Mouse (Mus musculus) yolk sac, embryonic 10.5 days (tissue): ENCODE measurements at regions not wholly inside any gene's neighbourhood (a gene's known extent, or its start where the extent isn't known, plus 50 kb on each side); places are given as distances from the start of the nearest gene placed in this dataset.

Source experiments
- DNase-seq: peaks from one replicate; pipeline ENCODE4 v3.0.0-alpha.2; 2017; ENCODE audit warnings: low spot score

DNA sequence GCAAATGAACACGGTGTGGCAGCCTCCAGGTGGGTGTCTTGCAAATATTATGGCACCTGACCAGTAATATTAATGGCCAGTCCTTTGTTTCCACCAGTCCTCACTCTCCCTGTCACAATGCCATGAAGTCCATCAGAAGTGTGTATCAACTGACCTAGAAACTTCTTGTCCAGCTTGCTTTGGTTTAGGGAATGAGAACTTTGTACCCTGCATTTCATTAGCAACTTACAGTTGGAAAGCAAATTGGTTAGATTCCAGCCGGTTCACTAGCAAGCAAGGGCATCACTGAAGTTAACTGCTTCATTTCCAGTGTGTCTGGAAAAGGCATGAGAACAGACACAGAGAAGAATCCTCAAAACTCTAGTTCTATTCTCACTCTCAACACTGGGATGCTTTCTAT is 178.1 kb upstream of the Lyplal1 start:
- no peak for DNase-seq

DNA sequence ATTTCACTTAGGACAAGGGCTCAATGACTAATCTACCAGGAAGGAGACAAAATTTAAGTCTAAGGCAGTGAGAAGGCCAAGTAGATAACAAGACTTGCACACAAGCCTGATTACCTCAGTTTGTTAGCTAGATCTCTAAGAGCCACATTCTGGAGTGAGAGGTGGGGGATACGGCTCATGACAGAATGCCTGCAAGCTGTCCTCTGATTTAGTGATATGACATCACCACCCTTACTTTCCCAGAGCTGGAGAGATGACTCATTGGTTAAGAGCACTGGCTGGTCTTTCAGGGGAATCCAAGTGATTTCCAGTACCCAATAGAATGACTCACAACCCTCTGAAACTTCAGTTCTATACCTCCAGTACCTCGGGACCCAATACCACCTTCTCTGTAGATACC is 177.5 kb upstream of the Lyplal1 start:
- no peak for DNase-seq

DNA sequence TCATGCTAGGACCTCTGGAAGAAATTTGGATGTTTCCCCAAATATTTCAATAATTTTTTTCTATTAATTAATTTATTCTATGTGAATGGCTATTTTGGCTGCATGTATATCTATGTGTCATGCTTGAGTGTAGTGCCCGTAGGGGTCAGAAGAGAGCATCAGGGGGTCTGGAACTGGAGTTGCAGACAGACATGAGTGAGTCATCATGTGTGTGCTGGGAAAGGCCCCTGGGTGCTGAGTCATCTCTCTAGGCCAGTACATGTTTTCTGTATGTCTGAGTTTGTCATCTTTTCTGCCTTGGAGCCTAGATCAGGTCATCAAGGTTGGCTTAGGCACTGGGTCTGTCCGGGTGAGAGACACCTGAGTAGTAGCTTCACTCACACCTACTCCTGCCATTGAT is 172.0 kb upstream of the Lyplal1 start:
- DNase-seq: no peak

DNA sequence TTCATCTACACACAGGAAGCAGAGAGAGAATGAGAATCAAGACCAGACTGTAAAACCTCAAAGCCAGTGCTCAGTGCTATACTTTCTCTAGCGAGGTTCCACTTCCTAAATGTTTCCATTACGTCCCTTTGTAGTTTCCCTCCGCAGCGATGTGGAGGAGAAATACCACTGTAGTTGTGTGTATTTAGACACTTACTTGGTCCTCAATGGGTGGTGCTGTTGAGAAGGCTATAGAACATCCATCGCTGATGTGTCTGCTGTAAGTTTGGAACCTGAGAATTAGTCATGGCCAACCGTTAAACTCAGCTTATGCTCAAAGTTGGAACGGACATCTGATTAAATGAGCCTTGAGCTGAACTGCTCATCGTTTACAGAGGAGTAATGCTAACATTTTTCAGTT is 170.7 kb upstream of the Lyplal1 start:
- no peak for DNase-seq

DNA sequence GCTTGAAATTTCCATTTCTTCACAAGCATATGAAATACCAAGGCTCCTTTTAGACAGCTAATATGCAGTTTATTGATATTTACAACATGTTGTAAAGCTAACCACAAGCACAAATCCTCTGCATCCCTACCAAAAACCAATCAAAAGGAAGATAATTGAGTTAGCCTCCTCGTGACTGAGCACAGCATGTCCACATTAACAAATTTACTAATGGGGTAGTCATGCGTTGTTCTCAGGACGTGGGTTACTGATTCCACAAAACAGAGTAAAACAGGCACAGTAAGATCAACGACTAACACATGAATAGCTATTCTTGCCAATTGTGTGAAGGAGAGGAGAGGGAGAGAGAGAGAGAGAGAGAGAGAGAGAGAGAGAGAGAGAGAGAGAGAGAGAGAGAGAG is 169.3 kb upstream of the Lyplal1 start:
- no peak for DNase-seq

DNA sequence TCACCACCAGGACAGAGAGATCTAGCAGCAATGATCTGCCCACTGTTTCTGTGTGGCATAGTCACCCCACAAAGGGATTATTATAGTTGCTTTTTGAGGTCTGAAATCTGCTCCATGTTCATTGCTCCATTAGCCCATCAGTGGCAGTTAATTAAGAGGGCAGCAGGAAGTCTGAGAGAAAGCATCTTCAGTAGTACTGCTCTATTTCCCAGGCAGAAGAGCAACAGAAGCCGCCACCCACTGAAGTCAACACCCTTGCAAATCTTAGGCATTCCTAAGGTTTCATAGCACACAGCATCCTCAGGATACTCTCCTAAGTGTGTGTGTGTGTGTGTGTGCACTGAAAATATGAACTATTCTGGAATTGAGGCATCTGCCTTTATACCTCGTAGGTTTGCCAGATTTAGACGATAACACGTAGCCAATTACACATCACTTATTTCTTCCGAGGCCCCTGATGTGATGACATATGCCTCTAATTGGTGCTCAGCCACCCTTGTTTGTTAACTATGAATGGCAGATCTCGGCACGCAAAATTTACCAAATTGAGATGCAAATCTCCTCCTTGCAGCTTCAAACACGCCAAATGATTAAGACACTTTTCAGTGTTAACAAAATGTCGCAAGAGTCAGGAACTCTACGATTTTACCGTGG is 161.0 kb upstream of the Lyplal1 start:
- no peak for DNase-seq

DNA sequence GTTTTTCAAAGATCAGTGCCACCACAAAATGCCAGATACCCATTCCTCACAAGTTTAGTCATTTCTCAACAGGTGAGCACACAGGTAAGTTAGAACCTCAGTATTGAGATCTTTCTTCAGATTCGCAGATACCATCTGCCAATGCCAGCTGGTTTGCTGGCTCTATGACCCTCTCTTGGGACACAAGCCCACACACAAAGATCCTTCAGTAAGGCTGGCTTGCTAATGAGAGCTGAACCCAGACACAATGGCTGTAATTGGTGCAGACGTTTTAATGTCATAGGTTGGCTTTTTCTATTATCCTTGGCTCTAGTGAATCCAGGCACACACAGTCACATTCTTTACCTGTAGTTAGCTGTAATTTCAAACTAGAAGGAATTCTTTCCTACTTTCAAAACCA is 154.3 kb upstream of the Lyplal1 start:
- DNase-seq: no peak

DNA sequence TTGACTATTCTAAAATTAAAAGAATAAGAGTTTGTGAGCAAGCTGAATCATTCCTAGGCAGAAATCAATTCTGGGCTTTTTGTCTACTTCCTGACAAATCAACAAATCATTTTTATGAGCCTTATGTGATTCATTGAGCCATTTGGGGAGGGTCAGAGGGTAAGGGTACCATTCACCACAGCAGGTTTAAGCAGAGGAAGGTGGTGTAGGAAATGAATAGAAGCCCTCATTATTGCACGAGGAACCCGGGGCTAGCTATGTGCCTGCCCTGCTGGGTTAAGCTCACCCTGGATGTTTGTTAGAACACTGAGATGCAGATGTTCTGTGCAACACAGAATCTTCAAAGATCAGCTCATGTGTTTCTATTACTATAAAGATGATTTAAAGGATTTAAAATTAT is 150.2 kb upstream of the Lyplal1 start:
- DNase-seq: no peak

DNA sequence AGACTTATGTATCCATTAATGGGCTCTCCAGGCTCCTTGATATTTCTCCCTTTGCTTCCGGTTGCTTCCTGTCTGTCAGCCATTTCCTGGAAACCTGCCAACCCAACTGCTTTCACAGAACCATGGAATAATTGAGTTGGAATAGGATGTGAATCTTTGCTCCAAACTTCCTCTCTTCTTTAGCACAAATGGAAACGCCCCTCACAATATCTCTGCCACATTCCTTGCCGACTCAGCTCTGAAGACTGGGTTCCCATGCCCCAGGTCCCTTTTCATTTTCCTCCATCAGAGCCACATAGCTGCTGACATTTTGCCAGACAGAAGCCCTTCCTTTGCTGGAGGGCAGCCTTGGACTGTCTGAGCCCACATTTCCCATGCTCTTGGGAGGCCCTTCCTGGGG is 147.5 kb upstream of the Lyplal1 start:
- no peak for DNase-seq

DNA sequence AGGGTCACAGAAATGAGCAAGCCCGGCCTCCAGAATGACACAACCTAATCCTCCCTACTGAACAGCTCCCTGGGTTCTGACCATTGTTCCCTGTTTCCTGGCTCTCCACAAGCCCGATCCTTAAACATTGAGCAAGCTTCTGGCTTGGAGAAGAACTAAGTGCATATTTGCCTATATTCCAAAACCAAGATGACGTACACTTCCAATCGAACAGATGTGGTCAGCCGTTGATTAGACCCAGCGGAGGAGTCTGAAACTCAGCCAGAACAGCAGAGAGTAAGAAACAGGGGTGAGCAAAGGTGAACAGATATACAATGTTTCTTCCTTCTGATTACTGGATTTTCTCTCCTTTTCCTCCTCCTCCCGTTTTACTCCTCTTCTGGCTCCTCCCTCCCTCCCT is 146.8 kb upstream of the Lyplal1 start:
- DNase-seq: no peak

DNA sequence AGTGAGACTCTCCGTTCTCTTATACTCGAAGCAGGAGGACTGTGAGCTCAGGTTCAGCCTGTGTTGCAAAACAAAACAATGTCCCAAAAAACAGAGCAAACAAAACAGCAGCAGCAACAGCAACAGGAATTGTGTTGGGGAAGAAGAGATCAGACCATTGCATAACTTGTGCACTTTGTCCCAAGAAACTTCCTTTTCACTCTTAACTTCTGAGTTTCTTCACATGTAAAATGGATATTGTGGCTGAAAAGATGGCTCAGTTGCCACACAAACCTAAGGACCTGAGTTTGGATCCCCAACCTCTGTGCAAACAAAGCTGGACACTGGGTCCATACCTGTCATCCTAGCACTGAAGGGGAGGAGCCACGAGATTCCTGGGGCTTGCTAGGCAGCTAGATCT is 146.1 kb upstream of the Lyplal1 start:
- DNase-seq: no peak

DNA sequence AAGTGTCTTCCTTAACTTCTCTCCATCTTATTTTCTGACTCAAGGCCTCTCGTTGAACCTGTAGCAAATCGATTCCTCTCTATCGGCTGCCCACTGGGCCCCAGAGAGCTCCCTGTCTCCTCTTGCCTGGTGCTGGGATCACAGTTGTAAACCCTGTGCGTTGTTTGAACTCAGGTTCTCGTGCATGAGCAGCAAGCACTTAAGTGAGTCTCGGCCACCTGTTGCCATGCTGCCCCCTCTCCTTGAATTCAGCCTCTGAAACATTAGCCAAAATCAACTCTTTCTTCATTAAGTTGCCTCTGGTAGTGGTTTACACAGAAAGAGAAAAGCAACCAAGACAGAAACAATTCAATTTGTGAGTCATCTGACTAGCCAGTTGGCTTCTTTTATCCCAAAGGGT is 144.9 kb upstream of the Lyplal1 start:
- DNase-seq: no peak

DNA sequence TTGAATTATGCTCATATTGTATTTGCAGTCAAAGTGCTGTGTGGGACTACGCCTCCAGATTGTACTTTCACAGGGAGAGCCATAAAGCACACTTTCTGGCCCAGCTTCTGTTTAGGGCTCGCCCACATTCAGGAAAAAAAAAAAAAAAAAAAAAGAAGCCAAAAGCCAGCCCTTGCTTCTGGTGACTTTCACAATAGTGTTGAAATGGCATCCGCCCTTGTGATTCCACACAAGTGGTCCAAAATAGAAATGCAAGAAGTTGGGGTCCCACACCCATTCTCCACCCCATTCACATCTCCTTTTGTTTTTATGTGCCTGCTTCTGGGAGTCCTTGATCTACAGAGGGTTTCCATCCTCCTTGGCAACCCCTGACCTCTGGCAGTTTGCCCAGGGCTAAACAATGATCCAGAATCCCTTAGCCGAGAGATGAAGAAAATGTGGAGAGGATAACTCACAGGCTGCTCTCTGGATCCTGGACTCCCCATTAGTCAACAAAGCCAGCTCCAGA is 144.3 kb upstream of the Lyplal1 start:
- DNase-seq: peak; percentile 80

DNA sequence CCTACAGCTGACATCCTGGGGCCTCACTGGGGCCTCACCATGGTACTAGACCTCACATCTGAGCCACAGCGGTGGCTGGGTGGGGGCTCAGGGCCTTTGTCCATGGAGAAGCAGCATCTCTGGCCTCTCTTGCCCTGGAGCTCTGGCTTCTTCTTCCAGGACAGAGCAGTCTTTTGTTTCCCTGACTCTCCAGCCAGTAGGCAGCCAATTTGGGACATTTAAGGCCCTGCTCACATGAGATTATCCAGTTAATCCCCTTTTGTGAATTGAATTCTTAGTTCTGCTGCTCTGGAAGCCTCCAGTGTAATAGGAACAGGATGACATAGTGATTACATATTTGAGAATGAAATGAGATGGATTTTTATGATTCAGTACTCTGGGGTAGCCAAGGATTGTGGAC is 140.5 kb upstream of the Lyplal1 start:
- no peak for DNase-seq

DNA sequence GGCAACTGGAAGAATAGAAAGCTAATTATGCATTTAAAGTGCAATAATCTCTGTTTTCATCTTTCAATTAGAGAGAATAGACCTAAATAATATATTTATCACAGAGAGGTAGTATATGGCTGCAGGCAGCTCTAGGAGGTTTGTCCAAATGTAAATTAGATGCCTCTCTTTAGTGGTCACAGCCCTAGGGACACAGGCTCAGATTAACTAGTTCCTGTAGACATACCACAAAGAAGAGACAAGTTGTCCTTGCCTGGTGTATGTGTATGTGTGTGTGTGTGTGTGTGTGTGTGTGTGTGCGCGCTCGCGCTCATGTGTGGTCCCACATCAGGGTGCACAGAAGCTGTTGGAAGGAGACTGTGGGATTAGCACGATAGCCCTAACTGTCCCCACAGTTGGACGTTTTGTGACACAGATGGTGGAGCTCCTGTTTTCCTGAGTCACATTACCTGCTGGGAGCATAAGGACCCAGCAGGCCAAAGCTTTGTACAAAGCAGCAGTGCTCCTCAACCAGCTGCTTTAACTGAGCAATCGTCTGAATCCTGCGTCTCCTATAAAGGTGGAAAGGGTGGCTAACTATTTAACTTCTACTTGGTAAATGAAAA is 138.5 kb upstream of the Lyplal1 start:
- DNase-seq: no peak

DNA sequence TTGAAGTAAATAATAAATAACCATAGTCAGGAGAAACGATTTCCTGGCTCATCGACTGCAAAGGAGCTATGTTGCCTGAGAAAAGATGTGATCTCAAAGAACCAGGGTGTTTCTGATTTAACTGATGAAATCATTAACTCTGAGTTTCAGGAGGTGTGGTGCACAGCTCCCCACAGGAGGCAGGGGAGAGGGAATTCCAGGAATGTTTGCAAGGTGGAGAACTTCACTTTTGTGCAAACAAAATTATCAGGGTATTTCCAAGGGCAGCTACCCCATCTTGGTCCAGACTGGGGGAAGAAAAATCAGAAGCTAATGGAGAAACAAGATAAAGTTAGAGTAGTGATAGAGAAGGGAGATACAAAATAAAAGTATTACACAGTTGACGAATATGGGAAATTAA is 137.4 kb upstream of the Lyplal1 start:
- peak; percentile 57 for DNase-seq

DNA sequence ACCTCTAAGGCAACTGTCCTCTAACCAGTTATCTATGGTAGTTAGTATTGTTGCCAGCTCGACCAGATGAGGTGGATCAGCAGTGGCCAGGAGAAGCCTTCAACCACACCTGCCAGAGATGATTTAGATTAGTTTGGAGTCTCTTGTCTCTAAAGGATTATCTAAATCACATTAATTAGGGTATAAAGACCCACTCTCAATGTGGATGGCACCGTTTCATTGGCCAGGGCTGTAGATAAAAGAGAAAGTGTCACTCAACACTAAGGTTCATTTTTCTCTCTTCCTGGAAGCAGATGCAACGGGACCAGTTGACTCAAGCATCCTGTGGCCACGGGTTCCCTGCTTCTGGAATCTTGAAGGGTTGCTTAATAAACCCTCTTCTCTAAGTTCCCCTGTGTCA is 135.4 kb upstream of the Lyplal1 start:
- DNase-seq: no peak

DNA sequence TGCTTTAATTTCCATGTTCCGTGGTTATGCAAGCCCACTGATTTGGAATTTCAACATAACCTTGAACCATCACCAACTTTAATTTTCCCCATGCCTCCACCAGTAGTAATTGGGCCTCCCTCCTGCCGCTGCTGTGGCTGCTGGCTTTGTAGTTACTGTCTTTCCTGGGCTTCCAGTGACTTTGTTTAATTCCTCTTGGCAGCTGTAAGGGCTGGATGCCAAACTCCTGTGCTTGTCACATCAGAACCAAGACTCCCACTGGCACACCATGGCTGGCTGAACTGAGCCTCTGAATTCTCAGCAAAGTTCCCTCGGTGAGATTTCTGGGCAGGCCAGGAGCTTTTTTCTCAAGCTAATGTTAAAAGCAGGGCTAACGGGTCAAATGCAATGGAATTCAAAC is 133.2 kb upstream of the Lyplal1 start:
- no peak for DNase-seq

DNA sequence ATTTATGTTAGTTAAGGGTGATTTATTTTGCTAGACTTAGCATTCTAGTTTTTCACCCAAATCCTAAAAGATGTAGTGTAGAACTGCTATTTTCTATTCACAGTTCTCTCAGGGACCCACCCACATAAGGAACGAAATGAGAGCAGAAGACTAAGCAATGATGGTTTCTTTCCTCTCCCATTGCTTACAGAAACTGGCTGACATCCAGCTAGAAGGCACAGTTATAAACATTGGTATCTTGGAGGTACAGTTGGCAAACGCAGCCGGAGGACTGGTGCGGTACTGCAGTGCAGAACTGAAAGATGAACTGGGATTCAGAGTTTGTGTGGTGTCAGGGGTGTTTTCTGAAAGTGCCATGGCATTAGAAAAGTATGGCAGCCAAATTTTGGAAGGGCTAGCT is 132.1 kb upstream of the Lyplal1 start:
- no peak for DNase-seq

DNA sequence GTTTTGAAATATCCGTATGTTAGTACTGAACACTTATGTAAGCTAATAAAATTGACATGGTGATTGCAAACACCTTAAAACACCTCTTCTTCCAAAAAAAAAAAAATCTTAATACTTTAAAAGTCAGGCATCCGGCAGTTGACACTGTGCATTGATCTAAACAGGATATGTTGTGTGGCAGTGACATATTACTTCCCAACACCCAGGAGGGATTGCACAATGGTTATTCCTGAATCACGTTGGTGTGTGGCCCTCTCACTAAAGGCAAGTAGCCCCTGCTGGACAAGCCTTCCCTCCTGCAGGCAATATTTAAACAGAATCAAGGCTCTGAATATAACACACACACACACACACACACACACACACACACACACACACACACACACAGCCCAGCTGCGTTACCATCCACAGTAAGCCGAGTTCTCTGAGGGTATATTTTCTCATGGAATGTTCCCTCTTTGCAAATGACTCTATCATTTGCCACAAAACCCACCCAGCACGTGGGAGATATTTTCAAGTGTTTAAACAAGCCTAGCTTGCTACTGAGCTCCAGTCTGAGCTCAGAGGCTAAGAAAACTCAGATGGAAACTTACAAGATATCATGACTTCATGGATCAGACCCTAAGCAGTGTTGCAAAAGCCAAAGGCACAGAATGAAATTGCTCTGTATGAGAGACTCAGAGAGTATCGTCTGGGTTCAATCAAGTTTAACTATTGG is 128.8 kb upstream of the Lyplal1 start:
- DNase-seq: no peak

DNA sequence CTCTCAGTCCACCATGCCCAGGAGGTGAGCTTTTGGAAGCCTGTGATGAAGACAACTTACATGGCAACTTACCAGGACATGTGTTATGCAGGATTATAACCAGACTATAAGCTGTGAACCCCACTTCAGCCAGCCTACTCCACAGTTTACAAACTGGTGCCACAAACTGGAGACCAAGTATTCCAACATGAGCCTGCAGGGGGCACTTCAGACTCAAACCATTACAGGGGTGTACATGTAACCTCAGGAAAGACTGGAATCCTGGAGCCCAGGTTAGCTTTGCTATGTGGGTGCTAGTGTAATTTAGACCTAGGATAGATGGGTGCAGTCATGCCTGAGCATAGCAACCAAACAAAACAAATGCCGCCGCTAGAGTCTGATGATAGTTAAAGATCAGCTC is 124.0 kb upstream of the Lyplal1 start:
- DNase-seq: no peak

DNA sequence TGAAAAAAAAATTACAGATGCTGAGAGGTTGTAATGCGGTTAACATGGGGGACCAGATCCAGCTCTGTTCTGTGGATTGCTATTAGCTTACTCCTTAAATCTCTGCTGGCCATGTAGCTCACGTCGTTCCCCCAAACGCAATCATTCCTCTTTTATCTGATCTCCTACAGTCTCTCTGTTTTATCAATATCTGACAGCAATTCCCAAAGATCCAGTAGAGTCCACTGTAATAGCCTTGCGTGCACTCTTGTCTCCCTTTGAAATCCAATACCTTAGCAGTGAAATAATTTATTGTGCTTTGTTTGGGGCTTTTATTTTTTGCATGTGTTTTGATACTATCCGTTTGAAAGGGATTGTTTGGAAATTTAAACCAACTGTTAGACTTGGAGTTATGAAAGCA is 120.4 kb upstream of the Lyplal1 start:
- no peak for DNase-seq

DNA sequence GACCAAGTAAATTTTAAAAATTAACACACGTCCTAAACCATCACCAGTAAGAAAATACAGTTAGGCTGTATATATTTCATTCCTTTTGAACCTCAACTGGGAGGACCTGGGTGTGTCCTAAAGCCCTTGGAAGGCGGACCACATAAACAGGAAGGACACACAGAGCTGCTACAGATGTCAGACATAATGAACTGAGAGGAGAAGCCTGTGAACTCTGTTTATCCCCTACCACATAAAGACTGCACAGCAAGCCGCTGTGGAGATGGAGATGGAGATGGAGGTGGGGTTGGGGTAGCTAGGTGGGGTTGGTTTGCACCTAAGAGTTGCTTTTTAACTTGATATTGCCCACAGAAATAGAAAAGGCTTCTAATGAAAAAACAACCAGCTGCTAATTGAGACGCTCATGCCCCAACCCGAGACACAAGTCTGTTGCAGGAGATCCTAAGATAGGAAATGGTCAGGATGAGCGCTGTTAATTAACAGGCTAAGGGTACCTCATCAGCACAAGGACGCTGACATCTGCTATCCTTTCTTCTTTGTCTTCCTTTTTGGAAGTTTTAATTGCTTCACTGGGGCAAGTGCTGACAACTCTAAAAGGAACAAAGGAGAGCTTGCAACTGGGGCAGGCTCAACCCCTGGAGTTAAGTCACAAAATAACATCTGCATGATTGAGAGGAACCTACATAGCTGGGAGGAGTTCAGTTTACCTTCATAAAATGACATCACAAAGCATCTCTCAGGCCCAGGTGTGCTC is 119.3 kb upstream of the Lyplal1 start:
- DNase-seq: no peak
